Mouse (Mus musculus) thymus, adult 2 months (tissue): ENCODE data around the gene Gatd1. TPM values are rescaled to one million over a fixed set of nuclear protein-coding genes. Genes with fewer than 3 reads are reported as not detected.

ENCODE experiments used
- DNase-seq: peaks from one replicate; pipeline ENCODE4 v3.0.0; 2021
- H3K27ac ChIP-seq: fragments of 200-500 bp; 2 replicates; pipeline ENCODE4 v1.5.1; 2012; ENCODE audit warnings: low read length, control low read depth; ENCODE audit not compliant: control insufficient read depth, insufficient read depth
- H3K27me3 ChIP-seq: fragments of 200-500 bp; 2 replicates; pipeline ENCODE4 v1.6.1; 2012; ENCODE audit warnings: mild to moderate bottlenecking, low read length, moderate library complexity, mixed read lengths; ENCODE audit not compliant: control insufficient read depth, insufficient read depth
- H3K36me3 ChIP-seq: fragments of 200-500 bp; 2 replicates; pipeline ENCODE4 v1.6.1; 2012; ENCODE audit warnings: mild to moderate bottlenecking, low read length, moderate library complexity; ENCODE audit not compliant: control insufficient read depth, insufficient read depth
- H3K4me1 ChIP-seq: fragments of 200-500 bp; replicated peaks from 2 replicates; pipeline ENCODE4 v1.6.1; 2012; ENCODE audit warnings: low read length; ENCODE audit not compliant: control insufficient read depth, insufficient read depth
- H3K4me3 ChIP-seq: fragments of 200-500 bp; 2 replicates; pipeline ENCODE4 v1.5.1; 2012; ENCODE audit warnings: mild to moderate bottlenecking, low read length, control low read depth, moderate library complexity; ENCODE audit not compliant: control insufficient read depth, insufficient read depth
- CTCF ChIP-seq: fragments of 200-500 bp; IDR thresholded peaks from 2 replicates; pipeline ENCODE4 v1.5.1; 2012; ENCODE audit warnings: mild to moderate bottlenecking, control low read depth, low read length, moderate library complexity, borderline replicate concordance; ENCODE audit not compliant: control insufficient read depth, poor library complexity, insufficient read depth; ENCODE audit errors: extremely low read depth
- POLR2A ChIP-seq: fragments of 200-500 bp; IDR thresholded peaks from 2 replicates; pipeline ENCODE4 v1.6.1; 2012; ENCODE audit warnings: mild to moderate bottlenecking, low read length, control low read depth, moderate library complexity; ENCODE audit not compliant: control insufficient read depth, poor library complexity, insufficient read depth; ENCODE audit errors: extremely low read depth
- WGBS: fragments of 180-500 bp; shearing (Covaris S2); methylation state at CpG from one replicate; pipeline ENCODE4 v1.1.7; 2018; 5-methylcytosine and 5-hydroxymethylcytosine counted together
- polyA plus RNA-seq: library from polyadenylated mRNA; depleted of rRNA; stranded (reverse); fragments of >200 nt; gene quantifications from 2 replicates; pipeline ENCODE4 v1.2.3, GENCODE M21; 2012

The Gatd1 gene
- polyA plus RNA-seq, 1 experiment: 98.1 TPM

- Histone ChIP-seq H3K4me1 (peaks cover 36% of the 10 kb centered on the region), H3K27ac (no peak within 1 kb of the TSS), H3K4me3 (peak within 1 kb of the TSS; percentile 83), H3K27me3 (no peaks in the 10 kb centered on the region), H3K36me3 (no peaks in the 10 kb centered on the region)
- TF ChIP-seq POLR2A: peak; percentile 56; the same call in 1 of the 2 replicates
- TF ChIP-seq CTCF: peak; percentile 86
- DNase-seq: peak; percentile 89
- WGBS: 8% methylated on average over 53 of the region's 53 CpGs
These were observed 23.5 kb upstream of the Gatd1 start, which contains the start of gene Slc25a22 for GRCm38 (mm10) chr7:141437178-141438120. Slc25a22 (minus strand) TSS chr7:141437892.

DNA sequence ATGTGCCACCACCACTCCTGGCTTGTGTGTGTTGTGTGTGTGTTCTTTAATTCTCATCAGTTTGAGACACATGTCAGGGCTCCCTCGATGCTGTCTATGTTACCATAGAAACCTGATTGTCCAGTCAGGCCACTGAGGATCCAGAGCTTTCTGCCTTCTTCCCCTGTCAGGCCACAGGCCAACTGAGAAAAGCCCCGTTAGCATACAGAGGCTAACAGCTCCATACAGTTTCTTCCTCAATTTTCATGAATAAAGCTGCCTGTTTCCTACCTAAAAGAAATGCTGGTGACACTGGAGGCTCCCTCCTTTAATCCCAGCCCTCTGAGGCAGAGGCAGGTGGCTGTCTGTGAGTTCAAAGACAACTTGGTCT is 22.6 kb upstream of the Gatd1 start:
- H3K4me1 ChIP-seq: peaks cover 32% of the 10 kb centered on the region
- no peak overlapping the region for H3K4me3 ChIP-seq
- no peaks in the 10 kb centered on the region for H3K36me3 ChIP-seq
- 46% methylated on average over 2 of the region's 2 CpGs for WGBS
- H3K27ac ChIP-seq: no peak overlapping the region
- H3K27me3 ChIP-seq: no peaks in the 10 kb centered on the region
- TF ChIP-seq POLR2A: no peak
- TF ChIP-seq CTCF: no peak
- DNase-seq: no peak

DNA sequence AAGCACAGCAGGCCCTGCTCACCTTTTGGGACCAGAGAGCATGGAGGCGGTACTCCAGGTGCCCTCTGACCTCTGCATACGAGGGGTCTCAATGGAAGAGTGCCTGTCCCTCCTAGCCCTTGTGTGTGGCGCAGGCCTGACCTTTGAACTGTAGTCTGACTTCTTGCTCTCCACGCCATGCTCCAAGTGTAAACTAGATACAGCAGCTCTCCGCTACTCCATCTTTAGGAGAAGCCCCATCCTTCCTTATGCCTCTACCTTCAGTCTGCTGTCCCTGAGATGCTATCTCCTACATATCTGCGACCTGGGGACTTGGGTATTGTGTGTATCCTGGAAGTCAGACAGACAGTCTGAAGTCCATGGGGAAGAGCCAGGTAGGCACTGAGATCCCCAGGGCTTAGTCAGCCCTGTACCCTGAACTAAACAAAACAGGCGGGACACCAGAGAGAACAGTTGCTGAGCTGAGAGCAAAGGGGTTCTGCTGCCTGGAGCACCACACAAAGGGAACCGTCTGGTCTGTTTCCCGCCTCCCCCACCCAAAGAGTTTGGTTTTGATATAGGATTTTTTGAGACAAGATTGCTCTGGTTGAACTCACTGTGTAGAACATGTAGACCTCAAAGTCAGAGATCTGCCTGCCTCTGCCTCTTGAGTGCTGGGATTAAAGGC is 22.1 kb upstream of the Gatd1 start:
- no peaks in the 10 kb centered on the region for H3K36me3 ChIP-seq
- no peak for TF ChIP-seq POLR2A
- TF ChIP-seq CTCF: no peak
- no peak overlapping the region for H3K27ac ChIP-seq
- no peak overlapping the region for H3K4me3 ChIP-seq
- 87% methylated on average over 9 of the region's 9 CpGs for WGBS
- peaks cover 32% of the 10 kb centered on the region for H3K4me1 ChIP-seq
- H3K27me3 ChIP-seq: no peaks in the 10 kb centered on the region
- DNase-seq: no peak

DNA sequence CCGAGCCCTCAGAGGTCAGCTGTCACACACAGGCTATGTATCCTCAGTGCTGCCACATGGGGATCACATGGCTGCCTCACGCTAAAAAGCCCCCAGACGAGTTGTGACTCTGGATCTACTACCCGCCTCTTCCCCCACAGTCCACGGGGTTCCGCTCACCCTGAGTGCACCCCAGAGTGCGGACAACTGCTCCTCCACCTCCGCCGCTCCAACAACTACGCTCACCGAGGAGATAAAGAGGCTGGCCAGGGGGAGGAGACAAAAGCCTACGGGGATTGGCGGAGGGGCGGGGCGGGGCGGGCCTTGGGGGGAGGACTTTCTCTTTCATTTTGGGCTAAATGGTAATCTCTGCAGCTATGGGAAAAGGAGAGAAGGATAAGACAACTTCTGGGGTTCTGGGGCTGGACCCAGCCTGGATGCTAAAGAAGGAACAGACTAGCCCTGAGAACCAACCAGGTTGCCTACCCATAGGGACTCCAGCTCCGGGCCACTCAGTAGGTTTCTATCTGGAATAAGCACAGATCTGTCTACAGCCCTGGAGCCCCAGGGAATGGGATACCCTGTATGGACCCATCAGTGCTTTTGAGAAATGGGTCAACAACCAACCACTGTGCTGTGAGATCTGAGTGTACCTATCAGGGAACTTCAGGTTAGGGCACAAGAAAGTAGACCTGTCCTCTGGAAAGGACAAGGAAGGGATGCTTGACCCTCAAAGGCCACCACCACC is 21.4 kb upstream of the Gatd1 start:
- 3% methylated on average over 17 of the region's 17 CpGs for WGBS
- peak; percentile 64 for DNase-seq
- Histone ChIP-seq H3K27ac (no peak overlapping the region), H3K27me3 (no peaks in the 10 kb centered on the region), H3K4me1 (peaks cover 32% of the 10 kb centered on the region), H3K4me3 (peak overlapping the region; percentile 44), H3K36me3 (no peaks in the 10 kb centered on the region)
- TF ChIP-seq CTCF (no peak), POLR2A (peak; percentile 43; the same call in 1 of the 2 replicates)

GRCm38 (mm10) chr7:141434464-141434863 is 20.5 kb upstream of the Gatd1 start:
- no peak for DNase-seq
- Histone ChIP-seq H3K36me3 (no peaks in the 10 kb centered on the region), H3K4me3 (peak overlapping the region; percentile 44), H3K27me3 (no peaks in the 10 kb centered on the region), H3K4me1 (peaks cover 32% of the 10 kb centered on the region), H3K27ac (no peak overlapping the region)
- 25% methylated on average over 8 of the region's 8 CpGs for WGBS
- TF ChIP-seq POLR2A (no peak), CTCF (no peak)
